Mouse (Mus musculus) C2C12 (cell line): ENCODE measurements around the gene Ap4s1. TPM values are rescaled to one million over a fixed set of nuclear protein-coding genes. Genes with fewer than 3 reads are reported as not detected.
A peak's percentile ranks its signal among the peaks of the same experiment; 100 is the strongest.
"Not testable (repeated sequence)": the region's sequence is repeated elsewhere in the genome, so short reads cannot be mapped to it uniquely, and the experiment has no call there.

Experiments used
- H3K27me3 ChIP-seq: one replicate; pipeline ENCODE4 v1.6.1; 2011; ENCODE audit not compliant: control insufficient read depth, insufficient read depth, insufficient read length
- H3K36me3 ChIP-seq: one replicate; pipeline ENCODE4 v1.6.1; 2011; ENCODE audit not compliant: control insufficient read depth, insufficient read depth
- H3K4me3 ChIP-seq: one replicate; pipeline ENCODE4 v1.5.1; 2011; ENCODE audit warnings: mild to moderate bottlenecking, control low read depth; ENCODE audit not compliant: poor library complexity, insufficient read depth, severe bottlenecking
- H3K79me2 ChIP-seq: one replicate; pipeline ENCODE4 v1.6.1; 2011; ENCODE audit not compliant: control insufficient read depth, insufficient read depth
- H3K79me3 ChIP-seq: one replicate; pipeline ENCODE4 v1.6.1; 2011; ENCODE audit warnings: low read depth, control low read depth
- H3ac ChIP-seq: one replicate; pipeline ENCODE3; 2011; ENCODE audit warnings: low read depth; ENCODE audit not compliant: control insufficient read depth, insufficient read length
- CEBPB ChIP-seq: IDR thresholded peaks from one replicate; pipeline ENCODE4 v1.6.1; 2011; ENCODE audit warnings: low read depth, mild to moderate bottlenecking, control low read depth, moderate library complexity
- CTCF ChIP-seq: IDR thresholded peaks from one replicate; pipeline ENCODE4 v1.5.1; 2011; ENCODE audit not compliant: control insufficient read depth, insufficient read depth, insufficient read length
- FOSL1 ChIP-seq: IDR thresholded peaks from one replicate; pipeline ENCODE4 v1.8.0; 2011; ENCODE audit warnings: mild to moderate bottlenecking, low read length; ENCODE audit not compliant: poor library complexity, insufficient read depth, severe bottlenecking
- MAX ChIP-seq: IDR thresholded peaks from one replicate; pipeline ENCODE4 v1.6.1; 2011; ENCODE audit warnings: mild to moderate bottlenecking, control low read depth
- MYOD1 ChIP-seq: IDR thresholded peaks from one replicate; pipeline ENCODE4 v1.6.1; 2011; ENCODE audit warnings: low read depth; ENCODE audit not compliant: control insufficient read depth, insufficient read length
- MYOG ChIP-seq: IDR thresholded peaks from one replicate; pipeline ENCODE4 v1.6.1; 2011; ENCODE audit not compliant: control insufficient read depth, insufficient read length; ENCODE audit errors: extremely low read depth
- USF1 ChIP-seq: IDR thresholded peaks from one replicate; pipeline ENCODE4 v1.6.1; 2011; ENCODE audit warnings: low read depth, mild to moderate bottlenecking, control low read depth, moderate library complexity
- polyA plus RNA-seq: library from polyadenylated mRNA; unstranded; fragments of >200 nt; fragmentation: generic; extraction: Trizol; gene quantifications from one replicate; pipeline ENCODE4 v1.2.1, GENCODE M21; 2012; ENCODE audit warnings: missing spikeins

Ap4s1 gene
- polyA plus RNA-seq, 1 experiment, result 10.8 TPM

DNA sequence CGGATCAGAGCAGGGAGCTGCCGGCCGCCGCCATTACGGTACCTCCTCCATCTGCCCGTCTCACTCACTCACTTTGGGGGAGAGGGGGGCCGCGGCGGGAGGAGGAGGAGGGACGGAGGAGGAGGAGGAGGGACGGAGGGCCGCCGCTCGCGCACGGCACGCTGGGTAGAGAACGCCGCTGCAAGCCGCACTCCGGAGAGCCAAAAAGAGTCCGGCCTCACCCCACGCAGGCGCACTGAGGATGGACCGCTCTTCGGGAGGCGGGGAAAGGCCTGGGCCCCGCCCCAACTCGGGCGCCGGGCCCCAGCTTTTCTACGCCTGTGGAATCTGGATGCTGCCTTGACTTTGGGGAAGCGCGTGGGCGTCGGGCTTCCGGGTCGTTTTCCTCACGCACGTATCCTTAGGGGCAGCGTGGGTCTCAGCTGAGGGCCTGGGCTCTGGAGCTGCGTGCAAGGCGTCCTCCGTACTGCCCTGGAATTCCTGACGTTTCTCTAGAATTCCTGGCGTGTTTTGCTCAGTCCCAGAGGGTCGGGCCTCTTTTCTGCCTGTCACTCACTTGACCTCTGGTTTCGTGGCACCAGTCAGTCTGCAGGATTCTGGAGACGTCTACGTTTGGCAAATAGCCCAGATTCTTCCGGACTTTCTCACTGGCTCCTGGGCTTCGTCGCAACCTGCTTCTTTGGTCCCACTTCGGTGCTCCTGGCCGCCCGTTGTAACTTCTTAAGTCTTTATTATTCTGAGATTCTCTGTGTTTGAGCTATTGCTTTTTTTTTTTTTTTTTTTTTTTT is 1.2 kb downstream of the Ap4s1 start, which contains the start of gene Strn3:
Gene Strn3, minus strand, starts transcription at position 53 of the 788 bp plus-strand sequence.
- peak within 1 kb of the TSS; percentile 91 for H3ac ChIP-seq
- H3K79me2 ChIP-seq, result peaks cover 66% of the 10 kb centered on the region
- peak; percentile 21 for TF ChIP-seq MAX
- TF ChIP-seq USF1, result no peak
- no peaks in the 10 kb centered on the region for H3K27me3 ChIP-seq
- peaks cover 40% of the 10 kb centered on the region for H3K79me3 ChIP-seq
- peak within 1 kb of the TSS; percentile 74 for H3K4me3 ChIP-seq
- no peaks in the 10 kb centered on the region for H3K36me3 ChIP-seq

DNA sequence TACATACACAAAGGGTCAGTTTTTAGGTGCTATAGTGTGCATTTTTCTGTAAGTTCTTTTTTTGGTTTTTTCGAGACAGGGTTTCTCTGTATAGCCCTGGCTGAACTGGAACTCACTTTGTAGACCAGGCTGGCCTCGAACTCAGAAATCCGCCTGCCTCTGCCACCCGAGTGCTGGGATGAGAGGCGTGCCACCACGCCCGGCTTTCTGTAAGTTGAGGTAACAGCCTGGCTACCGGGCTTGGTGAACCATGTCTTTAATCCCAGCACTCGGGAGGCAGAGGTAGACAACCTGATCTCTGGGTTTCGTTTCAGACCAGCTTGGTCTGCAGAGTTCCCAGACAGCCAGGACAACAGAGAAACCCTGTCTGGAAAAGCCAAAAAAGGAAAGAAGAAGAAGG is 2.0 kb downstream of the Ap4s1 start:
- H3ac ChIP-seq, H3K27me3 ChIP-seq, H3K36me3 ChIP-seq: not testable (repeated sequence)
- H3K79me2 ChIP-seq, result peaks cover 58% of the 10 kb centered on the region
- peak overlapping the region; percentile 74 for H3K4me3 ChIP-seq
- H3K79me3 ChIP-seq, result peaks cover 32% of the 10 kb centered on the region

DNA sequence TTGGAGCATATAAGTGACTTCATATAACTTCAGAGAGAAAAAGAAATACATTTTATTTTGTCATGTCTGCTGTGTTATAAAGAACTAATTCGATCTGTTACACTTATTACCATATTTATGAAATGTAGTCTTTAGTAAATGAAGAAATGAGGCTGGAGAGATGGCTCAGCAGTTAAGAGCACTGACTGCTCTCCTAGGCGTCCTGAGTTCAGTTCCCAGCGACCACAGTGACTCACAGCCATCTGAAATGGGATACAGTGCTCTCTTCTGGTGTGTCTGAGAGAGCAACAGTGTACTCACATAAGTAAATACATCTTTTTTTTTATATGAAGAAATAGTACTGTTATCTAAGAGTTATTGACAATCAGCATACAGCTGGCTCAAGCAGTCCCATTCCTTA is 2.6 kb downstream of the Ap4s1 start:
- peaks cover 26% of the 10 kb centered on the region for H3K79me3 ChIP-seq
- H3ac ChIP-seq, result no peak overlapping the region
- no peaks in the 10 kb centered on the region for H3K27me3 ChIP-seq
- H3K79me2 ChIP-seq, result peaks cover 52% of the 10 kb centered on the region
- TF ChIP-seq MYOG, result no peak
- no peak for TF ChIP-seq FOSL1
- no peak for TF ChIP-seq MYOD1
- TF ChIP-seq CEBPB, result no peak
- no peak for TF ChIP-seq CTCF
- no peak for TF ChIP-seq MAX
- TF ChIP-seq USF1, result no peak
- no peak overlapping the region for H3K4me3 ChIP-seq
- H3K36me3 ChIP-seq, result no peaks in the 10 kb centered on the region

DNA sequence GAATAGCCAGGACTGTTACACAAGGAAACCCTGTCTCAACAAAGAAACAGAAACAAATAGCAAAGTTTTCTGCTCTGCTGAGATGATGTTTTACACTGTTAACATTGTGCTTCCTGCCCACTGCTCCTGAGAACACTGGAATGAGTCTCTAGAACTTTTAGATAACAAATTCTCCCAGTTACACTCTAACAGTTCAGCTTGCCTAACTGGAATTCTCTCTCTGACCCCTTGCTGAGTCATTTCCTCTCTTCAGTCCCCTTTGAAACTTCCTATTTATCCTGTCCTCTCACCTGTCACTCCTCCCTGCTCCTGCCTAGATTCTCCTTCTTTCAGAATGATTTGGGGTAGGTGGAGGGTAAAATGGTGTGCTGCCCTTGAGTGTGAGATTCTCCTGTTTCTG is 3.3 kb downstream of the Ap4s1 start:
- no peak overlapping the region for H3ac ChIP-seq
- no peaks in the 10 kb centered on the region for H3K27me3 ChIP-seq
- H3K4me3 ChIP-seq, result no peak overlapping the region
- peaks cover 45% of the 10 kb centered on the region for H3K79me2 ChIP-seq
- peaks cover 20% of the 10 kb centered on the region for H3K79me3 ChIP-seq
- H3K36me3 ChIP-seq, result no peaks in the 10 kb centered on the region
- TF ChIP-seq CEBPB (no peak), CTCF (no peak), MYOD1 (no peak), FOSL1 (no peak), MAX (no peak), MYOG (no peak), USF1 (no peak)

GRCm38 (mm10) chr12:51694966-51695365 is 4.1 kb downstream of the Ap4s1 start:
- TF ChIP-seq MAX, result no peak
- H3K79me3 ChIP-seq, result peaks cover 11% of the 10 kb centered on the region
- H3K27me3 ChIP-seq, result no peaks in the 10 kb centered on the region
- H3K79me2 ChIP-seq, result peaks cover 37% of the 10 kb centered on the region
- H3K4me3 ChIP-seq, result no peak overlapping the region
- H3K36me3 ChIP-seq, result no peaks in the 10 kb centered on the region
- H3ac ChIP-seq, result no peak overlapping the region

DNA sequence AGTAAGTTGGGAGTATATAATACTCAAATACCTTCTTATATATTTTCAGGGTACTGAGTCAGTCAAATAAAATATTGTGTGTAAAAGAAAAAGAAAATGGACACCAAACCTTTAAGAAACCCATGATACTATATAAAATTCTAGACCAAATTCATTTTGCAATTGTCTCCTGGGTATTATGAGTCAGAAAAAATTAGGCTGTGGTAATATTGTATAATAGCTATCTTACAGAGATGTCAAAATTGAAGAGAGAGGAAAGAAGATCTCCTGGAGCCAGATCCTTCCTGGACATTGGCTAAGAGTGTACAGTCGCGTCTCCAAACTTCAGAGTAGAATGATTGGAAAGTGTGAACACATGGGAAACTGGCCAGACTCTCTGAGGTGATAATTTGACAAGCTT is 5.3 kb downstream of the Ap4s1 start:
- peaks cover 25% of the 10 kb centered on the region for H3K79me2 ChIP-seq
- no peaks in the 10 kb centered on the region for H3K79me3 ChIP-seq
- no peaks in the 10 kb centered on the region for H3K36me3 ChIP-seq
- no peak overlapping the region for H3K4me3 ChIP-seq
- no peaks in the 10 kb centered on the region for H3K27me3 ChIP-seq
- H3ac ChIP-seq, result no peak overlapping the region
- TF ChIP-seq CTCF (no peak), CEBPB (peak; percentile 70)
